Mouse (Mus musculus) yolk sac, embryonic 10.5 days (tissue): ENCODE results near the gene Vmn2r66.

ENCODE experiments used
- DNase-seq: peaks from one replicate; pipeline ENCODE4 v3.0.0-alpha.2; 2017; ENCODE audit warnings: low spot score

Vmn2r66 gene

DNA sequence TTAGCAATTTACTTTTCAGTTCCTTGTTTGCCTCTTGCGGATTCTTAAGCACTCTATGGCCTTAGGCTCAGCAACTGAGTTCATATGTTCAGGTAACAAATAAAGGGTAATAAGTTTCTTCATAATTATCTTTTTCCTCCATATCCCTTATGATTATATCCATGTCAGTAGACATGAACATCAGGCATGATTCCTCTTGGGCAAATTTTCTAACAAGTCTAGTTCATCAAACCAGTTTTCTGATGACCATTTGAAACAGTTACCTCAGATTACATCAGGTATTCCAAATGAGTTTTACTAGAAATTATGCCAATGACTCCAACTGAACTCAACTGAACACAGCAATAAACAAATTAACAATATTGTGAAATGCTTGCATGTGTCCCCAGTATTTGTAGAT, at the start of gene Vmn2r66:
Gene Vmn2r66, minus strand, starts transcription at position 101 of the 400 bp plus-strand sequence.
- DNase-seq: no peak

DNA sequence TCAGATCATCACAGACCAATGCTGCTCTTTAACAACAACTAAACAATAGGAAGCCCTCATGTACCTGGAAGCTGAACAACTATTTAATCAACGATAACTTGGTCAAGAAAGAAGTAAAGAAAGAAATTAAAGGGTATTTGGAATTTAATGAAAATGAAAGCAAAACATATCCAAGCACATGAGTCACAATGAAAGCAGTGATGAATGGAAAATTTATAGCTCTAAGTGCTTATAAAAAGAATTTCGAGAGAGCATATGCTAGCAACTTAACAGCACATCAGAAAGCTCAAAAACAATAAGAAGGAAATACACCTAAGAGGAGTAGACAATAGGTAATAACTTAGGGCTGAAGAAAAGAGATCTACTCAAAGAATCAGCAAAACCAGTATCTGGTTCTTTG, 15.4 kb downstream of the Vmn2r66 start:
- DNase-seq: no peak

DNA sequence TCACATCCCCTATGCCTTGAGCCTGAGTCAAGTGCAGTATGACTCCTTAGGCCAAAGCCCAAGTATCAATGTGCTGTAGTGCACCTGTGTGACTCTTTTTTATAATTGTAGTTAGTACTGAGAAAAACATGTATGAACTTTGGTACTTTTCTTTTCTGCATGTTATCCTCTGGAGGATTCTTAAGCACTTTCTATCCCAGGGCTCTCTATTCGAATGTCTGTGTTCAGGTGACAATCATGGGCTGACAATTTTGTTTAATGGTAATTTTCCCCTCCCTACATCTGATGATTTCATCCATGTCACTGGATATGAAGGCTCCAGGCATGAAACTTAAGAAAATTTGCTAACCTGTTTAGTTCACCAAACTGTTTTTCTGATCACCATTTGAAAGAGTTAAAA, 48.1 kb downstream of the Vmn2r66 start, which contains the start of gene Vmn2r65:
Gene Vmn2r65, minus strand, starts transcription at position 101 of the 400 bp plus-strand sequence.
- no peak for DNase-seq
